Mouse (Mus musculus) erythroblast, embryonic 14.5 days (primary cell): ENCODE measurements around the gene Krt78.

ENCODE experiments used
- GATA1 ChIP-seq: IDR thresholded peaks from 2 replicates; pipeline ENCODE4 v1.6.1; 2012; ENCODE audit warnings: low read length, inconsistent platforms, mixed read lengths
- TAL1 ChIP-seq: IDR thresholded peaks from 3 replicates; pipeline ENCODE4 v1.6.1; 2012; ENCODE audit warnings: low read length, inconsistent platforms, mixed read lengths

DNA sequence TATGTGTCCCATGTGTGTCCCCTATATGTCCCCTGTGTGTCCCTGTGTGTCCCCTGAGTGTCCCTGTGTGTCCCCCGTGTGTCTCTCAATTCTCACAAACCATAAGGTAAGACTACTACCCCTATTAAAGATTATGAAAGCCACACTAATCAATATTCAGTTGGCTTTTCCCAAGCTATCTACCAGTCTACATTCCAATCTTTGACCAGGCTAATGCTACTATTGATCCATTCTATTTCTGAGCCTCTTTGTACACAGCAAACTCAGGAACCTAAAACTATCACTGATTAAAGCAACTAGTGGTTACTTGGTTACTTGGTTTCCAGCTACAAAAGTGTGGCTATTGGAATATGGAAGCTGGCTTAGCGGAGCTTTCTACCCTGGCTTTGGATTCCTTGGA, 31.8 kb downstream of the Krt78 start:
- TF ChIP-seq TAL1 (no peak), GATA1 (no peak)
